Mouse (Mus musculus): ENCODE data around the gene Hcrt. TPM values are rescaled to one million over a fixed set of nuclear protein-coding genes. Genes with fewer than 3 reads are reported as not detected.
"Not testable (repeated sequence)": the region's sequence is repeated elsewhere in the genome, so short reads cannot be mapped to it uniquely, and the experiment has no call there.

Gene Hcrt
- polyA plus RNA-seq, 1 experiment from 2014 or later: not detected

DNA sequence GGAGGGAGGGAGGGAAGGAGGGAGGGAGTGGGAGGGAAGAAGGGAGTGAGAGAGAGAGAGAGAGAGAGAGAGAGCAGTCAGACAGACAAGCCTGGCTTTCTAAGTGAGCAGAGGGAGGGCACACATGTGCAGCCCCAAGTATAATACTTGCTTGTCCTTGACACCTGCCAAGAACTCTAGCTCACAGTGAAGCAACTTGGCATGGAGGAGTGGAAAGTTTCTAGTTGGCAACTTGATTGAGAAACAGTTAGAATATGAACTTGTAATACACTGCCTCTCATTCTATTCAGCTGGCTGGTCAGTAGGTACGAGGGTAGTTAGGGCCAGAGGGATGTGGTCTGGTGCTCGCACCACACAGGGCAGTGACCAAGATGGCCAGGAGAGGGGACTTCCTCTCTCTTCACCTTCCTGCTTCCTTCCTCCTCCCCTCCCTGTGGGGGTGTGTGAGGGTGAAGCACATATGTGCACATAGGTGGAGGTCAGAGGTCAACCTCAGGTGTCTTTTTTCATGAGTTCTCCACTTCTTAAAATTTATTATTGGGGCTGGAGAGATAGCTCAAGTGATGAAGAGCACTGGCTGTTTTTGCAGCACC, 28.8 kb upstream of the Hcrt start:
- Histone ChIP-seq H3K27ac (ENCODE audit: low read length) (no peak overlapping the region), H3K9ac (ENCODE audit: low read depth, low read length) (no peak overlapping the region), H3K4me1 (ENCODE audit: control insufficient read depth, low read depth, low read length) (no peaks in the 10 kb centered on the region), H3K4me2 (ENCODE audit: low read depth, low read length) (no peak overlapping the region), H3K27me3 (ENCODE audit: control insufficient read depth, insufficient read depth, low read depth, low read length) (no peaks in the 10 kb centered on the region), H3K4me3 (ENCODE audit: low read depth, low read length) (no peak overlapping the region), H3K36me3 (ENCODE audit: control insufficient read depth, insufficient read depth) (peaks cover 17% of the 10 kb centered on the region), H3K9me3 (replicated peaks; ENCODE audit: control insufficient read depth, low read length) (no peaks in the 10 kb centered on the region)
- WGBS (ENCODE audit: insufficient replicate concordance): 53% methylated on average over 2 of the region's 2 CpGs
- ATAC-seq (ENCODE audit: low read depth): no peak

DNA sequence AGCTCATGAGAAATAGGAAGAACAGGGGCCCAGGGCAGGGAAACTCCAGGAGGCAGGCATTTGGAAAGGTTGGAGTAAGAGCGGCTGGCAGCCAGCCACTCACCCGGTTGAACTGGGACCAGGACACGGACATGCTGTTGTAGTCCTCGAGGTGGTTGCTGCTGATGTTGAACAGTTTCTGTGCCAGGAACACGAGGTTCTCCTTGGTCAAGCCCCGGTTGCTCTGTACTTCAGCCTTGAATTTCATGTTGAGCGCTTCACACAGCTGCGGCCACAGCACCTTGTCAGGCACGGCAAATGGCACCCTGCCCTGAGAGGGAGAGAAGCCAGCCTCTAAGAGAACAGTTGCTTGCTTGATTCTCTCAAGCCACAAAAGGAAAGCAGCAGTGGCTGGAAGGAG, 27.9 kb upstream of the Hcrt start:
- H3K9ac ChIP-seq (ENCODE audit: low read depth, low read length); H3K4me2 ChIP-seq (ENCODE audit: low read depth, low read length); H3K27me3 ChIP-seq (ENCODE audit: control insufficient read depth, insufficient read depth, low read depth, low read length); H3K9me3 ChIP-seq (replicated peaks; ENCODE audit: control insufficient read depth, low read length); H3K4me3 ChIP-seq (ENCODE audit: low read depth, low read length); H3K27ac ChIP-seq (ENCODE audit: low read length); ATAC-seq (ENCODE audit: low read depth); H3K4me1 ChIP-seq (ENCODE audit: control insufficient read depth, low read depth, low read length): not testable (repeated sequence)
- 83% methylated on average over 9 of the region's 9 CpGs for WGBS (ENCODE audit: insufficient replicate concordance)
- peaks cover 25% of the 10 kb centered on the region for H3K36me3 ChIP-seq (ENCODE audit: control insufficient read depth, insufficient read depth)

DNA sequence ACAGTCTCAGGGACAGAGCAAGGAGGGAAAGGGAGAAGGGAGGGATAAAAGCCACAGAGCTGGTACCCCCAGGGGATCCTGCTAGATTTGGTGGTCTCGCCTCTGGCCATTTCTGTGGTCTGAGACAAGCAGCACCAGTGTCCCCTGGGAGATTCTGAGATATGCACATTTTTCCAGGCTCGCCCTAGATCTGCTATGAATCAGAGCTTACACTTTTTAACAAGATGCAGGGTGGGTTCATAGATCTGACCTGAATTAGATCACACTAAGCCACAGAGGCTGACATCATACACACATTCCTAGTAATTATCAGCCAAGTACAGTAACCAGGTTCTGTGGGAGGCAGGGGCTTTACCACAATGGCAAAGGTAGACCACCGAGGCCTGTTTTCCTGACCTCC, 27.0 kb upstream of the Hcrt start:
- no peaks in the 10 kb centered on the region for H3K9me3 ChIP-seq (replicated peaks; ENCODE audit: control insufficient read depth, low read length)
- WGBS (ENCODE audit: insufficient replicate concordance): 77% methylated on average over 3 of the region's 3 CpGs
- no peak overlapping the region for H3K4me2 ChIP-seq (ENCODE audit: low read depth, low read length)
- no peaks in the 10 kb centered on the region for H3K27me3 ChIP-seq (ENCODE audit: control insufficient read depth, insufficient read depth, low read depth, low read length)
- H3K4me3 ChIP-seq (ENCODE audit: low read depth, low read length): no peak overlapping the region
- H3K9ac ChIP-seq (ENCODE audit: low read depth, low read length): no peak overlapping the region
- ATAC-seq (ENCODE audit: low read depth): no peak
- peaks cover 28% of the 10 kb centered on the region for H3K36me3 ChIP-seq (ENCODE audit: control insufficient read depth, insufficient read depth)
- no peak overlapping the region for H3K27ac ChIP-seq (ENCODE audit: low read length)
- no peaks in the 10 kb centered on the region for H3K4me1 ChIP-seq (ENCODE audit: control insufficient read depth, low read depth, low read length)

DNA sequence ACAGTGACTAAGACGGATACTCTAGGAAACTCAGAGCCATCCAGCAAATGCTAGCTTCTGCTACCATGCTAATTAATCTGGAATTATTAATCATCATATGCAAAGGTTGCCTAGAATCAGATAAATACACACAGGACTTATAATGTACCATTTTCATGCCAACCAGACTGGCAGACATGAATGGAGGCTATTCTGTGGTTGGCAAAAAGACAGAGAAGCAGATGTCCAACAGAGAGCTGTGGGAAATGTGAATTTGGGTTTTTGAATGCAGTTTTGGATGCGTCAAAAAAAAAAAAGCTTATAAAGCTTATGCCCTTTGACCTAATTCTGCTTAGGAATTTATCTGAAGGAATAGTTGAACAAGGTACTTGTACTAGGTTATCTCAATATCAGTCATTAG, 23.0 kb upstream of the Hcrt start:
- Histone ChIP-seq H3K27ac (ENCODE audit: low read length) (no peak overlapping the region), H3K27me3 (ENCODE audit: control insufficient read depth, insufficient read depth, low read depth, low read length) (no peaks in the 10 kb centered on the region), H3K36me3 (ENCODE audit: control insufficient read depth, insufficient read depth) (peaks cover 41% of the 10 kb centered on the region), H3K9me3 (replicated peaks; ENCODE audit: control insufficient read depth, low read length) (no peaks in the 10 kb centered on the region), H3K4me1 (ENCODE audit: control insufficient read depth, low read depth, low read length) (no peaks in the 10 kb centered on the region), H3K4me2 (ENCODE audit: low read depth, low read length) (no peak overlapping the region), H3K4me3 (ENCODE audit: low read depth, low read length) (no peak overlapping the region), H3K9ac (ENCODE audit: low read depth, low read length) (no peak overlapping the region)
- WGBS (ENCODE audit: insufficient replicate concordance): 83% methylated on average over 2 of the region's 2 CpGs
- ATAC-seq (ENCODE audit: low read depth): no peak

DNA sequence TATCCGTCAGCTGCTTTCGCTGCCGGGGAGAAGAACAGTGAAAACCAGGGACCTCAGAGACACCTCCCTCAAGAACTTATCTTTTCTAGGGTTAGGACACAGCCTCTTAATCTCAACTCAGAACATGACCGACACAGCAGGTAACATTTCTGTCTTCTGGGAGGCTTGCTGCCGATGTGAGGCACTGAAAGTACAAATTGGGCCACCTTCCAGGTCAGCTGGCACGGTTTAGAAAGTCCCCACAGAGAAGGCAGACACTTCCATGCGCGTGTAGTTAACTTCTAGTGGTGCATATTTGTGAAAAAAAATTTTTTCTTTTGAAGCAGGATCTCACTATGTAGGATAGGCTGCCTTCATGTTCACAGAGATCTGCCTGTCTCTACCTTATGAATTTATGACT, 21.6 kb upstream of the Hcrt start:
- H3K27me3 ChIP-seq (ENCODE audit: control insufficient read depth, insufficient read depth, low read depth, low read length): no peaks in the 10 kb centered on the region
- H3K9me3 ChIP-seq (replicated peaks; ENCODE audit: control insufficient read depth, low read length): no peaks in the 10 kb centered on the region
- no peaks in the 10 kb centered on the region for H3K4me1 ChIP-seq (ENCODE audit: control insufficient read depth, low read depth, low read length)
- ATAC-seq (ENCODE audit: low read depth): no peak
- no peak overlapping the region for H3K9ac ChIP-seq (ENCODE audit: low read depth, low read length)
- H3K27ac ChIP-seq (ENCODE audit: low read length): no peak overlapping the region
- no peak overlapping the region for H3K4me3 ChIP-seq (ENCODE audit: low read depth, low read length)
- 77% methylated on average over 8 of the region's 8 CpGs for WGBS (ENCODE audit: insufficient replicate concordance)
- H3K36me3 ChIP-seq (ENCODE audit: control insufficient read depth, insufficient read depth): peaks cover 41% of the 10 kb centered on the region
- no peak overlapping the region for H3K4me2 ChIP-seq (ENCODE audit: low read depth, low read length)

DNA sequence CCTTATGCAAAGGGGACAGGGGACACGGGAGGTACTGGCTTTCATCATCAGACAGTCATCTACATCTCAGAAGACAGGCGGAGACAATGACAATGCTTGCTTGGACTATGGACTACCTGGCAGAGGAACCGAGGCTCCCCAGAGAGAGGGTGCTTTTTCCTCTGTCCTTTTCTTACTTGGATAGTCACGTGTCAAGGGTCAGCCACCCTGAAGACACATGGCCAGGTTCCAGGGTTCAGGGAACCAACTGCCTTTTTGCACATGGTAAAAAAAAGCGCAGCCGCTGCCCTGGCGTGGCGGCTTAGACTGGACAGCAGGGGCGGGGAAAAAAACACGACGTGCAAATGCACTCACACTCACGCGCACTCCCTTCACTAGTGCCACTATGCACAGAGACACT, 19.8 kb upstream of the Hcrt start:
- H3K9ac ChIP-seq (ENCODE audit: low read depth, low read length): no peak overlapping the region
- H3K4me3 ChIP-seq (ENCODE audit: low read depth, low read length): no peak overlapping the region
- no peak for ATAC-seq (ENCODE audit: low read depth)
- H3K36me3 ChIP-seq (ENCODE audit: control insufficient read depth, insufficient read depth): peaks cover 32% of the 10 kb centered on the region
- no peaks in the 10 kb centered on the region for H3K9me3 ChIP-seq (replicated peaks; ENCODE audit: control insufficient read depth, low read length)
- H3K4me2 ChIP-seq (ENCODE audit: low read depth, low read length): no peak overlapping the region
- 81% methylated on average over 13 of the region's 13 CpGs for WGBS (ENCODE audit: insufficient replicate concordance)
- H3K27ac ChIP-seq (ENCODE audit: low read length): no peak overlapping the region
- H3K27me3 ChIP-seq (ENCODE audit: control insufficient read depth, insufficient read depth, low read depth, low read length): no peaks in the 10 kb centered on the region
- no peaks in the 10 kb centered on the region for H3K4me1 ChIP-seq (ENCODE audit: control insufficient read depth, low read depth, low read length)

DNA sequence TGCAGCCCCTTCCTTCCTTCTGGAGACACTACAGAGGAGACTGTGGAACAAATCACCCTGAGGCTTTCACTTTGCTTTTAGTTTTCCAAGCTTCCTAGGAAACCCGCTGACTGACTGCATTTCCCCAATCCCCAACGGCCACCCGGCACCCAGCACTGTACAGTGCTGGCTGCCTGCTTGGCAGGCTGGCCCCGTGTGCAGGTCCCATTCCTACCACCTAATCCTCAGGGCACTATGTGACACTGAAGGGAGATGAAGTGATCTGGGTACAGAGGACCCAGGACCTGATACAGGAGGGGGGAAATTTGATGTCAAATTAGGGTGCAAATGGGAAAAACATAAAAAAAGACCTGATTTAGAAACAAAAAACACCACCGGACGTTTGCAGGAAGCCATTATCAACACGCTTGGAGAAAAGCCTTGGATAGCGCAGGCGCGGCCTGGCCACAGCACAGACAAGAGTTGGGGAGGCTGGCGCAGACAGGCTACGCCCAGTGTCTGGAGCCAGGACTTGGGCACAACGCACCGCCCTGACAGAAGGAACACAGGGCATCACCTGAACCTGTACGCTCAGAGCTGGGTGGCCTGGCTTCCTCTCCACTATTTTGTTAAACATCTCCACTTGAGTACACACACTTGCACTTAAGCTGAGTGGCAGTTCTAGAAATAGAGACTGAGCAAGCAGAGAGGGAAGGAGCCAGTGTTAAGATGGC, 19.2 kb upstream of the Hcrt start:
- Histone ChIP-seq H3K27ac (ENCODE audit: low read length) (no peak overlapping the region), H3K36me3 (ENCODE audit: control insufficient read depth, insufficient read depth) (peaks cover 27% of the 10 kb centered on the region), H3K4me3 (ENCODE audit: low read depth, low read length) (no peak overlapping the region), H3K9ac (ENCODE audit: low read depth, low read length) (no peak overlapping the region), H3K4me1 (ENCODE audit: control insufficient read depth, low read depth, low read length) (no peaks in the 10 kb centered on the region), H3K9me3 (replicated peaks; ENCODE audit: control insufficient read depth, low read length) (no peaks in the 10 kb centered on the region), H3K27me3 (ENCODE audit: control insufficient read depth, insufficient read depth, low read depth, low read length) (no peaks in the 10 kb centered on the region), H3K4me2 (ENCODE audit: low read depth, low read length) (no peak overlapping the region)
- 74% methylated on average over 15 of the region's 15 CpGs for WGBS (ENCODE audit: insufficient replicate concordance)
- no peak for ATAC-seq (ENCODE audit: low read depth)

DNA sequence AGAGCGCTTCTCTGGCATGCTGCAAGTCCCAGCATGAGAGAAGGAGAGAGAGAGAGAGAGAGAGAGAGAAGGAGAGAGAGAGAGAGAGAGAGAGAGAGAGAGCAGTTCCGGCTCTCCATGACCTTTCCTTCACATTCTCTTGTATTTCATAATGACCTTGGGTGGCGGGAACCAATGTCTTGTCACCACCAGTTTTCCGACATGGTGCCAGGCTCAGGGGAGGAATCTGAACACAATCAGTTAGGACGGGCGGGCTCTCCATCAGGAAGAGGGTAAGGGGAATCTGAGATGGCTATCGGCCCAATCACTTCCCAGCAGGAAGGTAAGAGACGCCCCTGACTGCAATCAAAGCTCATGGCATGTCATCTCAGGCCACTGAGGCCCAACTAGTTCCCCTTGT, 17.5 kb upstream of the Hcrt start:
- Histone ChIP-seq H3K27me3 (ENCODE audit: control insufficient read depth, insufficient read depth, low read depth, low read length) (no peaks in the 10 kb centered on the region), H3K4me3 (ENCODE audit: low read depth, low read length) (no peak overlapping the region), H3K9ac (ENCODE audit: low read depth, low read length) (no peak overlapping the region), H3K27ac (ENCODE audit: low read length) (no peak overlapping the region), H3K9me3 (replicated peaks; ENCODE audit: control insufficient read depth, low read length) (no peaks in the 10 kb centered on the region), H3K4me2 (ENCODE audit: low read depth, low read length) (no peak overlapping the region), H3K36me3 (ENCODE audit: control insufficient read depth, insufficient read depth) (peaks cover 15% of the 10 kb centered on the region), H3K4me1 (ENCODE audit: control insufficient read depth, low read depth, low read length) (no peaks in the 10 kb centered on the region)
- no peak for ATAC-seq (ENCODE audit: low read depth)
- 76% methylated on average over 8 of the region's 8 CpGs for WGBS (ENCODE audit: insufficient replicate concordance)

DNA sequence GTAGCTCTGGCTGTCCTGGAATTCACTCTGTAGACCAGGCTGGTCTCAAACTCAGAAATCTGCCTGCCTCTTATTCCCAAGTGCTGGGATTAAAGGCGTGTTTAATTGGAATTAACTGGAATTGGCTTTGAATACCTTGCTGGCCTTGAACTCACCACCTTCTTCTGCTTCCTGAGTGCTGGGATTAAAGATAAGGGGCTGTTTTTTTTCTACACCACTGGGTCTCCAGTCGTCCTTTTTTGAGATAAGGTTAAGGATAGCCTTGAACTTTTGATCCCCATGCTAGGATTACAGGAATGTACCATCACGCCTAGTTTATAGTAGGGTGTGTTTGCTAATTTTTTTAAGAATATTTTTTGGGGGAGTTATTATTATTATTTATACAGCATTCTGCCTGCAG, 15.3 kb upstream of the Hcrt start:
- Histone ChIP-seq H3K4me1 (ENCODE audit: control insufficient read depth, low read depth, low read length) (no peaks in the 10 kb centered on the region), H3K4me2 (ENCODE audit: low read depth, low read length) (no peak overlapping the region), H3K9ac (ENCODE audit: low read depth, low read length) (no peak overlapping the region), H3K27me3 (ENCODE audit: control insufficient read depth, insufficient read depth, low read depth, low read length) (no peaks in the 10 kb centered on the region), H3K36me3 (ENCODE audit: control insufficient read depth, insufficient read depth) (peaks cover 12% of the 10 kb centered on the region), H3K27ac (ENCODE audit: low read length) (no peak overlapping the region), H3K4me3 (ENCODE audit: low read depth, low read length) (no peak overlapping the region), H3K9me3 (replicated peaks; ENCODE audit: control insufficient read depth, low read length) (no peaks in the 10 kb centered on the region)
- 51% methylated on average over 3 of the region's 3 CpGs for WGBS (ENCODE audit: insufficient replicate concordance)
- no peak for ATAC-seq (ENCODE audit: low read depth)

All from liver, embryonic 16.5 days (tissue).